Mouse (Mus musculus) kidney, adult 18-20 months (tissue): ENCODE data around the gene Ccser1.

ENCODE experiments used
- DNase-seq: peaks from one replicate; pipeline ENCODE4 v3.0.0; 2021

Ccser1 gene

DNA sequence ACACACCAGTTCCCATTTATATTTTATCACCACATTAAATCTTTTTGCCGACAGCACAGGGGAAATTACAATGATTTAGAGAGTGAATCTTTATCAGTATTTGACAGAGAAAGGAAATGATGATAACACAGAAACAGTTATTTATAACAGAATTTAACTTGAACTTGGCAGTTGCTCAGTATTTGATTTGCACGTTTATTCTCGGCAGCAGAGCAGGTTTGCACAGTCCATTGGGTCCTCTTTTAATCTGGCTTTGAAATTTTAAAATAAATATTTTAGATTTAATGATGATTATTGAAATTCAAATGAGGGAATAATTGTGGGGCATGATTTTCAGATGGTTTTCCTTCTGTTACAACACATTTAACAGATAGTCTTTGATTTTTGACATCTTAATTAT is 305.2 kb downstream of the Ccser1 start:
- DNase-seq: no peak

GRCm38 (mm10) chr6:61491979-61492821 is 312.1 kb downstream of the Ccser1 start:
- DNase-seq: no peak

DNA sequence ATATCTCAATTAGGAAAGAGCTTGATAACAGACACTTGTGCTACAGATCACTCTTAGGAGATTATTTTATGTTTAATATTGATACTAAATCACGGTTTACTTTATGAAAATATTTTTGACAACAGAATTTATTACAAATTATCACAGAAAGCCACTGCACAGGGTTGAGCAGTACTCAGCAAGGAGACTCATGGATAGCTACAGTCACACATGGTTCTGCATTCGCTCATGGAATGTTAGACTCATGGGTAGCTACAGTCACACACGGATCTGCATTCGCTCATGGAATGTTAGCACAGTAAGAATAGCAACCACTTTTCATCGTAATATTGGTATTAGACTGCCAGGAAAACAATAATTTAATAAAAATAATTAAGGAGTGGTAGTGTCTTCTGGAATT is 313.3 kb downstream of the Ccser1 start:
- no peak for DNase-seq

DNA sequence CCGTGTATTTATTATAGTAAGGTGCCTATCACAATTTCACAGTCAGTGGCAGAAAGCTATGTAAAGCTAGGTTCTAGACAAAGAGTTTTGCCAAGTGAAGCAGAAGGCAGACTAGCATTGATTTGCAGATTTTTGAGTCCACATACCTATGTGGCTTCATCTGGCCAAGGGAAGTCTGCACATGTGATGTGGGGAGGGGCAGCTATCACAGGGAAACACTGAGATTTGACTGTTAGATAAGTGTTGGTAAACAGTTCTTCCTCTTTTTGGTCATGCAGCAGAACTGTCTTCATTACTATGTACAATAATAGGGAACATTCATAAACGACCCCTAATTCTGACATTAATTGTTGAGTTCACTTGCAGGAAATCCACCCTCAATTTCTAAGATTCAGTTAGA is 335.2 kb downstream of the Ccser1 start:
- no peak for DNase-seq

- no peak for DNase-seq
Observed at GRCm38 (mm10) chr6:61521587-61521986, 341.5 kb downstream of the Ccser1 start.

DNA sequence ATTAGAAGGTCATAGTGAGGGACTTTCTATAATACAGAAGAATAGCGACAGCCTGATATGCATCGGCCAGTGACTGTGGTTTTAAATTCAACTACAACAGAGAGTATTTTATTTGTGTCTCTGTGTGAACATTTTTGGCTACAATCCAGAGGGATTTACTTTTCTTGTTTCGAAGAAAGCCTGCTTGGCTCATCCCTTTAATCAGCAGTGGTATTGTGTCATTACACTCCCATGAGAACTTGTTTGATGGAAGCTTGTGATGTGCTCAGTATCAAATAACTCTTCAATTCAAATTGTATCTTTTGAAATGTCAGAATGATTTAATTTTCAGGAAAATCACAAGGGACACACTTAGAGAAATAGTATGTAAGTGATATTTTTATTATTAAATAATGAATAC is 342.0 kb downstream of the Ccser1 start:
- DNase-seq: no peak

- no peak for DNase-seq
Observed at GRCm38 (mm10) chr6:61523748-61524493, 343.8 kb downstream of the Ccser1 start.

DNA sequence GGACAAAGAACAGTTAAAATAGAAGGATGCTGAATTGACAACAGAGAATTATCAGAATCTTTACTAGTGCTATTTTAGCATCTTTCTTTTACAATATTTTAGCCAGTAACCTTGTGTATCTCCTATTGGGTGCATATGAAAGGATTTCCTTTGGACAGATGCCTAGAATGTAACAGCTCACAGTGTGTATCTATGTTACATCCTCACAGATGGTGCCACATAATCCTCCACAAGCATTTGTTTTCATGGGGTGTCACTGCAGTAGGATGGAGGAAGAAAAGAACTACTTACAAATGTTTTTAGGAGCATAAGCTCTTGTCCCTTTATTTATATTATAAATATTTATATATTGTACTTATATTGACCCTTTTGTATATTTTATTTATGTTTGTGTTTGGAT is 360.6 kb downstream of the Ccser1 start:
- no peak for DNase-seq

DNA sequence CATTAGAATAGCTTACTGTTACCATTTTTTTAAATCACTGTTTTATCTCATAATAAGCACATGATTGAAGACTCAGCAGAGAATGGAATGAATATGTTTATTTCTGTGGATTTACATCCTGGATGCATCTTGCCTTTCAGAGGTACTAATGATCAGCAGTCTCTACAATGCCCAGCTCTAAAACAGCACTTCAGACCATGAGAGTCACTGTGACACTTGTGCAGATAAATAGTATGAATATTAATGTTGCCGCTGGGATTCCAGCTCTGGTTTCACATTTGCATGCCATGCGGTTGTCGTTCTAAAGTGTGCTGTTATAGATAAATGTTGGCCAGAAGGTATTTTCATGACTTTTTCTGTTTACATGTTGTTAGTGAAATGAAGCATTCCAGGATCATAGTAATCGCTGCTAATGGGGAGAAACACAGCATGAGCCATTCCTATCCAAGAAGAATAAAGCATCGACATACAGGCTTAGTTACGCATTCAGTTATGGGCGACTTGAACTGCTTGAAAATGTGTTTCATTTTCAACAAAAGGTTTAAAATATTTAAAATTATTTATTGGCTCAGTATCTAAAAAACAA is 363.4 kb downstream of the Ccser1 start:
- DNase-seq: no peak

DNA sequence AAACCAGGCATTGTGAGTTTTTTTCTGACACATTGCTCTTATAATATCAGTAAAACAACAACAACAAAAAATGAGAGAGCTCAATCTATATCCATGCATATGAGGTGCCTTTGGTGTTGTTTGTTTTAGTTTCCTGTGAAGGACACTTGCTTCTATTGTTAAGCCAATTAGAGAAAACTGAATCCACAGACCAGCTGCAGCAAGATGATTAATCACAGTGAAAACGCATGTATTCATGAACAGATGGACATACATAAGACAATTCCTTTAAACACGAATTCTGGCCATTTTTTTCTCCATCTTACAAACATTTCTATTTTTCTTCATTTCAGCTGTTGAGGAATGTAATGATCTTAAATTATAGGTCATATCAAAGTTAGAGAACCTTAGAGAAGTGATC is 387.4 kb downstream of the Ccser1 start:
- no peak for DNase-seq

GRCm38 (mm10) chr6:61567967-61568366 is 387.8 kb downstream of the Ccser1 start:
- DNase-seq: no peak

- DNase-seq: no peak
Observed at GRCm38 (mm10) chr6:61581696-61582095, 401.6 kb downstream of the Ccser1 start.

DNA sequence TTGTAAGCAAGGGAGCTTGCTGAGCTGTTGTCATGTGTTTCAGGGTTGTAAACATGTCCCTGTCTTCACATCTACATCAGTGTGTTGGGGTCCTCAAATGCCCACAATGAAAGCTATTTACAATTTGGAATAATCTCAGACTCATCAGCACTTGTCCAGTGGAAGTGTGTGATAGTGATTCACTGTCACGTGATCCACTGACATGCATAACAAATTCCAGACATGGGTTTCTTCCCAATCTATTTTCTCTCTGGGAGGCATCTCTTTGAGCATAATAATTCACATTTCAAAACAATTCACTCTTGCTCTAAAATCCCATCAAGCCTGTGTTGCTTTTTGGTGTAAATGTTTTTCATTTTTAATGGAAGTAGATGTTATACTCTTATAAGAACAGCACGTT is 408.9 kb downstream of the Ccser1 start:
- no peak for DNase-seq

DNA sequence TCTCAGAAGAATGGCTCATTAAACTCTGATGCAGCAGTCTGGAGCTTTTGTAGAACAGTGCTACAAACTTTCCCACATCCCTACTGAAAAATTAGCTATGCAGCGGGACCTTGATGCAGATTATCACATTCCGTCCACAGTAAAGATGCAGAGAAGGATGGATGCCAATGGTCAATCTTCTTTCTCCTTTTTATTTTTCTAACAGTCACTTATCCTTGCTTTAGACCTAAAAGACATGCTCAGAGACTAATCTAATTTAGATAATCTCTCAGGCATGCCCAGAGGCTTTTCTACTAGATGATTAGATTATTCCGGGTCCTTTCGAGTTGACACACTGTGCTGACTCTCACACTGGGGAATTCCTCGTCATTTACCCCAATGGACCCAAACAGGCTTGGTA is 421.8 kb downstream of the Ccser1 start:
- DNase-seq: no peak

- no peak for DNase-seq
Observed at GRCm38 (mm10) chr6:61614920-61615319, 434.8 kb downstream of the Ccser1 start.

DNA sequence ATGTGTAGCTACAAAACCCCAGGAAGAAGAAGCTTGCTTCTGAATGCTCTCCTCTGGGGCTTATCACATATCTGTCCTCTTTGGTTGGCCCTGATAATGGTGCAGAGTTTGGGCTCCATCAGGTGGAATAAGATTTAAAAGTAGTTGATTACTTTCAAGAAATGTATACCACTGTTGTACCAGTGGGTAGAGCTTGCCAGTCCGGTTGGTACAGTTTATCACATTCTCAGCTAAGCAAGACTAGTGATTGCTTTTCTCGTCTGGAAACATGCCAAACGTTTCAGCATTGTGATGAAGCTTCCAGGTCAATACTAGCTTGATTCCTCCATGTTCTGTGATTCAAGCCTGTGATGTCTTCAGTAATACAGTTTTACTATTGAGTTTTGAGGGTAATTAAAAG is 441.6 kb downstream of the Ccser1 start:
- DNase-seq: no peak

GRCm38 (mm10) chr6:61661414-61661813 is 481.3 kb downstream of the Ccser1 start:
- no peak for DNase-seq

DNA sequence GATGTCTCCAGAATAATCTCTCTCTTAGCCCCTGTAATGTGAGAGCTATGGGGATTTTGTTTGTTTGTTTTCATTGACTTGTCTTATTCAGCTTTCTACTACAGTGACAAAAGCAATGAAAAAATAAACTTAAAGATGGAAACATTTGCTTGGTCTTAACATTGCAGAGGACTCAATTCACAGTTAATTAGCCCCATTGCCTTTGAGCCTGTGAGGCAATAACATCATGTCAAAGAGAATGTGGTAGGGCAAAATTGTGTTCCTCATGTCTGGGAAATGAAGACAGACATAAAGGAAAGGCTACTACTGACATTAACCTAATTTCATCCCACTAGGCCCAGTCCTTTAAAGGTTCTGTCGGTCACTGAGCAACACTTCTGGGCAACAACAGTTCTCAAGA is 484.4 kb downstream of the Ccser1 start:
- DNase-seq: no peak

- peak; percentile 8 for DNase-seq
Observed at GRCm38 (mm10) chr6:61687002-61687401, 506.9 kb downstream of the Ccser1 start.

DNA sequence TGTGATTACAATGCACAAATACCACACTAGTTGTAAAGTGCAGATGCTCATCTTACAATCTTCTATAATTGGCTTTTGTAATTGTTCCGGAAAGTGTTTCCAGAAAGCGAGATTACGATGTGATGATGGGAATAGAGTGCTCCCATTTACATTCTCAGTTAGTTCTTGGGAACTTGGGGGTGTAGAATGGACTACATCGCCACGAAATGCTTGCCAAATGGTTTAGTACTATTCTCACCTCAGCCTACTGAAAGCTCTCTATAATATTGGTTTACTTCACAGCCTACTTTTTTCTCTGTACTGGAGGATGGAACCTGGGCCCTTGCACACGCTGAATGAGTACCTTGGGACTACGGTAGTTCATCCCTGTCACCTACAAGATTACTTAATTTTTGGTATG is 522.9 kb downstream of the Ccser1 start:
- no peak for DNase-seq

DNA sequence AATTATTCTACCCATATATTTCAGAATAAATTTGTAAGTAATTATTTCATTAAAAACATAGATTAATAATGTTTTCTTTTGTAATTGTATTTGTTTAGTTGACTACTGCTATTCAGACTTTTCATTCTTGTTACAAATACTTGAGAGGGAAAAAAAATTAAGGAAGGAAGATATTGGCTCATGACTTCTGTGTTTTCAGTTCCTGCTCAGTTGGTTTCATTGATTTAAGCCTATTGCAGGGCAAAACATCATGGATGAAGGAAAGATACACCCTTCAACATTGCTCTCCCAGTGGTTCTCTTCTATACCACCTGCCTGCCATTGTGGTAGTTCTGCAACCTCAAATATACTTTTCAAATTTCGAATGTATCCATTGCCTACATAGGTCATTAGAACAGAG is 541.1 kb downstream of the Ccser1 start:
- DNase-seq: no peak

- no peak for DNase-seq
Observed at GRCm38 (mm10) chr6:61729065-61729464, 548.9 kb downstream of the Ccser1 start.

GRCm38 (mm10) chr6:61730088-61730880 is 550.2 kb downstream of the Ccser1 start:
- DNase-seq: no peak
